10 mouse cellular contexts compared by ENCODE assay signal in the genomic region with DNA sequence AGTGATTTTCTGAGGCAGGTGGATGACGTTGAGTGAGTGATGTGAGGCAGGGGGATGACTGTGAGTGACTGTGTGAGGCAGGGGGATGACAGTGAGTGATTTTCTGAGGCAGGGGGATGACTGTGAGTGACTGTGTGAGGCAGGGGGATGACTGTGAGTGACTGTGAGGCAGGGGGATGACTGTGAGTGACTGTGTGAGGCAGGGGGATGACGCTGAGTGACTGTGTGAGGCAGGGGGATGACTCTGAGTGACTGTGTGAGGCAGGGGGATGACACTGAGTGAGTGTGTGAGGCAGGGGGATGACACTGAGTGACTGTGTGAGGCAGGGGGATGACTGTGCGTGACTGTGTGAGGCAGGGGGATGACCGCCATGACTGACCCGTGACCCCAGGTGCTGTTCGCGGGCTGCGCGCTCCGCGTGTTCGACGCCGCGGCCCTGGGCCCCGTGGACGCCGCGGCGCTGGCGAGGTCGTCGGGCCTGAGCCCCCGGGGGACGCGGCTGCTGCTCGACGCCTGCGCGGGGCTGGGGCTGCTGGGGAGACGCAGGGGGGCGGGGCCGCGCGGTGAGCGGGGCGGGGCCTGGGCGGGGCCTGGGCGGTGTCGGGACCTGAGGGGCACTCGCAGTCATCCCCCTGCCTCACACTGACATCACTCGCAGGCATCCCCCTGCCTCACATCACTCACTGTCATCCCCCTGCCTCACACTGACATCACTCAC. TPM values are rescaled to one million over a fixed set of nuclear protein-coding genes. Genes with fewer than 3 reads are reported as not detected.
A peak's percentile ranks its signal among the peaks of the same experiment; 100 is the strongest.
DNase-seq lines count a peak whose midpoint lies in the region; ATAC-seq lines count a peak whose summit lies in the region.
"Had no signal": no experiment of that assay in that cellular context is flagged by ENCODE, and none has a peak within 500 bp of the region (broad histone marks: within the 10 kb centered on the region; RNA-seq: fewer than 3 reads in every experiment).

No protein-coding gene starts in this region.

- peaks cover 15% of the 10 kb centered on the region for H3K36me3 ChIP-seq in hindbrain, embryonic 16.5 days (ENCODE audit: control insufficient read depth, insufficient read depth, low read length)
- H3K36me3 ChIP-seq in midbrain, embryonic 12.5 days = peaks cover 44% of the 10 kb centered on the region

- ATAC-seq in cerebellum, adult (ENCODE audit: insufficient number of reproducible peaks, low FRiP score, low TSS enrichment) = peak; percentile 88
- ATAC-seq in hindbrain, embryonic 16.5 days = peak; percentile 90
- peak; percentile 84 for ATAC-seq in midbrain, embryonic 12.5 days (ENCODE audit: low FRiP score, low read depth)

- DNase-seq in cerebellum, adult 9-11 months = no peak
- DNase-seq in retina, postnatal 1 day = peak; percentile 59
- no peak for DNase-seq in retina, embryonic 14.5 days (ENCODE audit: low spot score)
- no peak for DNase-seq in frontal cortex, postnatal 14 days (ENCODE audit: low spot score in 2 of 2)
- DNase-seq in ovary, postnatal 14 days (ENCODE audit: low spot score) = no peak

- peak overlapping the region; percentile 14; the same call in 1 of the 2 replicates for H3K4me3 ChIP-seq in hindbrain, embryonic 16.5 days (ENCODE audit: low read length)
- no peak overlapping the region for H3K4me3 ChIP-seq in midbrain, embryonic 12.5 days

- H3K27me3 ChIP-seq in hindbrain, embryonic 16.5 days (replicated peaks; ENCODE audit: control insufficient read depth, insufficient read depth, low read length) = no peaks in the 10 kb centered on the region
- H3K27me3 ChIP-seq in midbrain, embryonic 12.5 days = no peaks in the 10 kb centered on the region
- H3K27me3 ChIP-seq: CH12.LX had no signal

- WGBS in hindbrain, embryonic 16.5 days = 64% methylated on average over 17 of the region's 42 CpGs
- 65% methylated on average over 30 of the region's 42 CpGs for WGBS in midbrain, embryonic 12.5 days

- H3K4me2 ChIP-seq in hindbrain, embryonic 16.5 days (ENCODE audit: low read length) = peak overlapping the region; percentile 19; the same call in 1 of the 2 replicates
- no peak overlapping the region for H3K4me2 ChIP-seq in midbrain, embryonic 12.5 days (replicated peaks)

- no peak overlapping the region for H3K27ac ChIP-seq in hindbrain, embryonic 16.5 days (ENCODE audit: low read depth, low read length)
- H3K27ac ChIP-seq in midbrain, embryonic 12.5 days (replicated peaks) = no peak overlapping the region

- H3K9me3 ChIP-seq in hindbrain, embryonic 16.5 days (ENCODE audit: control insufficient read depth, low read length) = peaks cover 48% of the 10 kb centered on the region
- peaks cover 50% of the 10 kb centered on the region for H3K9me3 ChIP-seq in midbrain, embryonic 12.5 days

- no peak overlapping the region for H3K9ac ChIP-seq in hindbrain, embryonic 16.5 days (ENCODE audit: low read depth, low read length)
- no peak overlapping the region for H3K9ac ChIP-seq in midbrain, embryonic 12.5 days (replicated peaks)

- H3K4me1 ChIP-seq in hindbrain, embryonic 16.5 days (ENCODE audit: control insufficient read depth, insufficient read depth, low read depth, low read length) = no peaks in the 10 kb centered on the region
- no peaks in the 10 kb centered on the region for H3K4me1 ChIP-seq in midbrain, embryonic 12.5 days

RNA-seq across cellular contexts. Expression of a gene that starts 0.9 kb away (rescaled TPM):
- polyA plus RNA-seq in hindbrain, embryonic 16.5 days (2015; fragmentation: Nextera tagmentation; extraction: Ambion mirVana) = not detected in 2 replicates
- polyA plus RNA-seq in midbrain, embryonic 12.5 days (2016; fragmentation: Nextera tagmentation; extraction: Ambion mirVana) = not detected in 2 replicates
- polyA plus RNA-seq: testis, adult 2 months had no signal
